Mouse (Mus musculus) liver, embryonic 13.5 days (tissue): ENCODE measurements around the gene Klf3. TPM values are rescaled to one million over a fixed set of nuclear protein-coding genes. Genes with fewer than 3 reads are reported as not detected.

Experiments used
- ATAC-seq: fragments of 200-750 bp; cut with Nextera tagmentation; 2 replicates; pipeline ENCODE4 v1.8.0; 2017; ENCODE audit warnings: low read depth, mild to moderate bottlenecking, moderate number of reproducible peaks, moderate library complexity
- DNase-seq: peaks from one replicate; pipeline ENCODE4 v3.0.0; 2022
- H3K27ac ChIP-seq: fragments of 300-500 bp; sonication (generic); 2 replicates; pipeline ENCODE4 v1.5.1; 2015; ENCODE audit warnings: moderate library complexity, mild to moderate bottlenecking, inconsistent platforms
- H3K27me3 ChIP-seq: fragments of 300-500 bp; sonication (generic); 2 replicates; pipeline ENCODE4 v1.6.1; 2015; ENCODE audit warnings: mild to moderate bottlenecking, inconsistent platforms
- H3K36me3 ChIP-seq: fragments of 300-500 bp; sonication (generic); 2 replicates; pipeline ENCODE4 v1.6.1; 2015; ENCODE audit warnings: mild to moderate bottlenecking, inconsistent platforms
- H3K4me1 ChIP-seq: fragments of 300-500 bp; sonication (generic); replicated peaks from 2 replicates; pipeline ENCODE4 v1.6.1; 2015; ENCODE audit warnings: inconsistent platforms
- H3K4me2 ChIP-seq: fragments of 300-500 bp; sonication (generic); 2 replicates; pipeline ENCODE4 v1.6.1; 2015; ENCODE audit warnings: inconsistent platforms, mild to moderate bottlenecking, moderate library complexity
- H3K4me3 ChIP-seq: fragments of 300-500 bp; sonication (generic); replicated peaks from 2 replicates; pipeline ENCODE4 v1.5.1; 2015; ENCODE audit warnings: mild to moderate bottlenecking, inconsistent platforms
- H3K9ac ChIP-seq: fragments of 300-500 bp; sonication (generic); 2 replicates; pipeline ENCODE4 v1.6.1; 2015; ENCODE audit warnings: mild to moderate bottlenecking, inconsistent platforms
- H3K9me3 ChIP-seq: fragments of 300-500 bp; sonication (generic); replicated peaks from 2 replicates; pipeline ENCODE4 v1.6.1; 2016; ENCODE audit warnings: inconsistent platforms
- WGBS: fragments of 180-500 bp; shearing (Covaris S2); methylation state at CpG from one replicate; pipeline ENCODE4 v1.1.7; 2015; ENCODE audit not compliant: insufficient replicate concordance; 5-methylcytosine and 5-hydroxymethylcytosine counted together
- polyA plus RNA-seq: library from polyadenylated mRNA; unstranded; fragments of >200 nt; fragmentation: Nextera tagmentation; extraction: Ambion mirVana; gene quantifications from 2 replicates; pipeline ENCODE4 v1.2.1, GENCODE M21; 2015

Gene Klf3
- polyA plus RNA-seq, 1 experiment from 2014 or later, result 73.2 TPM

DNA sequence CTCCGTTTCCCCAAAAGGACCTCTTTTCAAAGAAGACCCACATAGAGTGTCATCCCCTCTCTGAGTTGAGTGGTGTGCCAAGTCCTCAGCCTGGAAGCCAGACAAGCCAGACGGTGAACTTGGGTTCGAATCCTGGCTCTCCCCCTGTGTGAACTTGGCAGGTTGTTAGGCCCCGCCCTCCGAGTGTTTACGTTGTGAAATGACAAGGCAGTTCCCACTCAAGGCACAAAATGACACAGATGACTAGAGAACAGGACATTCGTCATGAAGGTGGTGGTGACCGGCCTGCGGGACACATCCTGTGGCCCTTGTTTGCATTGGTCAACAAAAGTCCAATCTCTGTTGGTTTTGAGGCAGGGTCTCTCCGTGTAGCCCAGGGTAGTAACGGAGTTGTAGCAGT, 6.7 kb downstream of the Klf3 start:
- Histone ChIP-seq H3K4me1 (peaks cover 99% of the 10 kb centered on the region), H3K36me3 (peaks cover 48% of the 10 kb centered on the region), H3K4me3 (peak overlapping the region; percentile 95), H3K4me2 (peak overlapping the region; percentile 78), H3K9ac (peak overlapping the region; percentile 98), H3K9me3 (no peaks in the 10 kb centered on the region), H3K27ac (peak overlapping the region; percentile 97), H3K27me3 (no peaks in the 10 kb centered on the region)
- ATAC-seq (no peak), DNase-seq (peak; percentile 71)
- WGBS, result 71% methylated on average over 11 of the region's 11 CpGs

DNA sequence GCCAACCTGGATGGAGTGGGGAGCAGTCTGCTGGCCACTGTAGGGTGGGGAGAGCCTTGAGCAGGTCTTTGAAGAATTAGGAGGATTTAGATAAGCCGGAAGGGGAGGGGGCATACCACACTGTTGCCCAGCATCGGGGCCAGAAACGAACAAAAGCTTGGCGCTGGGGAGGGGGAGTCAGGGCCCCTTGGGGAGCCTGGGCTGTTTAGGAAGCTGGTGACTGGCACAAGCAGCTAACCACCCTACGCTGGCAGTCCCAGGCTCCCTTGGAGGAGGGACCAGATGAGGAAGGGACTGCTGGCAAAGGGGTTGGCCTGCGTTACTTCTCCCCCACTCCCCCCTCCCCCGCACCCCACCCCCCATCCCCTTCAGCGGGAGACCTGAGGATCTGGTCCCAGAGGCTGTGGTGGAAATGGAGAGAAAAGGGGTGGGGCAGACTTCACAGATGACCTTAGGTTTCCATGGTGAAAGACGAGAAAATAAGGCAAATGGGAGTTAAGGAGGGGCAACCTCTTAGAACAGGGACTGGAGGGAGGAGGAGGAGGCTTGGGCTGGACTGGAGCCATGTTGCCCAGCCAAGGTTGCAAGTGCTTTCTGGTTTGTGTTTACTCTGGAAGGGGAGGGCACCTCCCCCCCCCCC, 7.8 kb downstream of the Klf3 start:
- peak overlapping the region; percentile 97 for H3K27ac ChIP-seq
- H3K4me1 ChIP-seq, result peaks cover 99% of the 10 kb centered on the region
- H3K9me3 ChIP-seq, result no peaks in the 10 kb centered on the region
- peak overlapping the region; percentile 78 for H3K4me2 ChIP-seq
- H3K9ac ChIP-seq, result peak overlapping the region; percentile 98
- ATAC-seq, result peak; percentile 34
- 6% methylated on average over 9 of the region's 9 CpGs for WGBS
- H3K4me3 ChIP-seq, result peak overlapping the region; percentile 95
- DNase-seq, result peak; percentile 26
- H3K27me3 ChIP-seq, result no peaks in the 10 kb centered on the region
- H3K36me3 ChIP-seq, result peaks cover 56% of the 10 kb centered on the region

DNA sequence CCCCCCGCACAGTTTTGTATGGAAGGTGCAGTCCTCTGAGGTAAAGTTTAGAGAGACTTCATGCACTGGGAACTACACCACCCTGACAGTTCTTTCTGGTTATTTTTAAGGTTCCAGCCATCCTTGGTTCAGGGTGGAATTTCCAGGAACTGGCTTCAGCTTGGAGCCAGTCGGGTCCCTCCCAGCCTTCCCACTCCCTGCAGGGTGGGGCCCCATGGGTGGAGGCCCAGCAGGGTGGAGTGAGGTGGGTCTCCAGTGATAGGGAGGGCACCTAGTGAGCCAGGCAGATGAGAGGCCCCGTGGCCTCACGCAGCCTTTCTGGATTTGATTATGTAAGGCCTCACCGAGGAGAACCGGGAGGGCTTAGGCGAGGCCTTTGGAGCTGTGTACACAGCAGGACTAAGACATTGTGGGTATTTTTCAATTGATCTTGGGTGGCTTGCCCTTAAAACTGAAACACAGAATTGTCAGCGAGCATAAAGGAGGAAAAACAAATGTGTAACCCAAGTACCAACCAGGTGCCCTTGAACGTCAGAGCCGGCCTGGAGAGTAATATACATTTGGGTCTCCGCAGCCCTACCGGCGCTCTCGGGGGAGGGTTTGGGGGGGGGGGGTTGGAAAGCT, 8.4 kb downstream of the Klf3 start:
- 1% methylated on average over 13 of the region's 14 CpGs for WGBS
- Histone ChIP-seq H3K4me3 (peak overlapping the region; percentile 95), H3K4me1 (peaks cover 98% of the 10 kb centered on the region), H3K4me2 (peak overlapping the region; percentile 78), H3K9me3 (no peaks in the 10 kb centered on the region), H3K27me3 (no peaks in the 10 kb centered on the region), H3K27ac (peak overlapping the region; percentile 97), H3K9ac (peak overlapping the region; percentile 98), H3K36me3 (peaks cover 61% of the 10 kb centered on the region)
- peak; percentile 94 for ATAC-seq
- peak; percentile 88 for DNase-seq

DNA sequence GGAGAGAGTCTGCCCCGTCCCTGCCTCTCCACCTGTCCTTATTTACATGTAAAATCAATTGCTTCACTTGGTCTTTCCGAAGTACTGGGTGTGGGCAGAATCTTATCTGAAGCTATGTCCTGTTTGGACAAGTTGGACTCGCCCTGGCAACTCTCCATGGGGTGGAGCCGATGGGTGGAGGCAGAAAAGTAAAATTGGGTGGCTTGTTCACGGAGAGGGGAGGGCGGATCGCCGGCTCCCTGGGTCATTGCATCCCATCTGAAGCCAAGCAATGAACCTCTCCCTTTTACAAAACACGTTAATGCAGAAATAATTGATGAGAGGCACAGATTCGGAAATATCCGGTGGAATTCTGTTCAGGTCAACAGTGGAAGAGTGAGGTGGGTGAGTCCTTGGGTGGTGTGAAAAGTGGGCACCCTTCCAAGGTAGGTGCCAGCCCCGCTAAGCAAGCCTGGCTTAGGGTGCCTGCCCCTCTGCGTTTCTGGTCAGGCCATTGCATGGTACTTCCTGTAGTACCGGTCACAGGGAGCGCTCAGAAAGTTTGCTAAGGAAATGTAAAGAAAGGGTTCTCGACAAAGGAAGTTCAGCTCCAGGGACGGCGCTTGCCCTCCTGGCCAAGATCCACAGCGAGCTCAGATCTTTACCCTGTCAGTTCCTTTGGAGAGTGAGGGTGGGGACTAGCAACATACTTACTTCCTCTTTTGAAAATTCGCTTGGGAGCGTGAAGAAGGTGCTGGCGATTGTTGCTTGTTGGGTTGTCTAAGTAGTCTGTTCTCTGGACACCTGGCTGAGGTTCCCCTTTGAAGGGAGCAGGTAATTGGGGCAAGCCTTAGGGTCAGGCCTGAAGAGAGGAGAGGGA, 9.2 kb downstream of the Klf3 start:
- Histone ChIP-seq H3K4me1 (peaks cover 99% of the 10 kb centered on the region), H3K36me3 (peaks cover 68% of the 10 kb centered on the region), H3K27me3 (no peaks in the 10 kb centered on the region), H3K9me3 (no peaks in the 10 kb centered on the region), H3K9ac (peak overlapping the region; percentile 98), H3K4me2 (peak overlapping the region; percentile 78), H3K4me3 (peak overlapping the region; percentile 95), H3K27ac (peak overlapping the region; percentile 97)
- 2% methylated on average over 22 of the region's 22 CpGs for WGBS
- DNase-seq, result peak; percentile 80
- ATAC-seq, result peak; percentile 72

DNA sequence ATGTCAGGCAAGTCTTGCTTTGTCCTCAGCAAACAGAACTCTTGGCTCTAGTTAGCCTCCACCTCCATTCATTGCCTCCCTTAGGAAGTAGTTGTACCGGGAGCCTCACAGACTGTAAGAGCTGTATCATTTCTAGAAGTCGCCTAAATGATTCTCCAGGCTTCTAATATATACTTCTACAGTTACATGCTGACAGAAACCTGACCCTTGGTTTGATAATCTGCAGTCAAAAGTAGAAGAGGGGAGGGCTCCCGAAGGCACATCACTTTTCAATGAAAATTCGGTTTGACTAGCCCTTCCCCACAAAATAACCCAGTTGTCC, 9.8 kb downstream of the Klf3 start:
- Histone ChIP-seq H3K9ac (peak overlapping the region; percentile 98), H3K4me3 (peak overlapping the region; percentile 95), H3K9me3 (no peaks in the 10 kb centered on the region), H3K27me3 (no peaks in the 10 kb centered on the region), H3K27ac (peak overlapping the region; percentile 97), H3K4me2 (peak overlapping the region; percentile 78), H3K4me1 (peaks cover 96% of the 10 kb centered on the region), H3K36me3 (peaks cover 72% of the 10 kb centered on the region)
- ATAC-seq, result no peak
- WGBS, result 13% methylated on average over 4 of the region's 4 CpGs
- DNase-seq, result no peak

DNA sequence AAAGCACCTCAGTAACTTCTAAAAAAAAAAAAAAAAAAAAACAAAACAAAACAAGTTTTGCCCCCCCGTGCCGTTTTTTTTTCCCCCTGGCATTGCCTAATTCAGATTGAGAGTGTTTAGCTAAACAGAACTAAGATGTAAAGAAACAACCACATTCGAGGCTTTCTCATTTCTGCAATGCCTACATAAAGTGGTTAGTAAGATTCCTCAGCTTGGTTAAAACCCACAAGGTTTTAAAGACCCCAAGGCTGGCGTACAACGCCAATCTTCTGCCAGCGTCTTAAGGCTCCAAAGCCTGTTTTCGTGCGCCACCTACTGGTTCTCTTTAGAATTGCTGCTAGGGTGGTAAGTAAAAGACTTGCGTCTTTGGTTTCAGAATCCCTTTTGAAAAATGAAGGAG, 10.2 kb downstream of the Klf3 start:
- DNase-seq (peak; percentile 77), ATAC-seq (no peak)
- Histone ChIP-seq H3K4me2 (peak overlapping the region; percentile 78), H3K9me3 (no peaks in the 10 kb centered on the region), H3K27ac (peak overlapping the region; percentile 97), H3K4me1 (peaks cover 95% of the 10 kb centered on the region), H3K9ac (peak overlapping the region; percentile 98), H3K27me3 (no peaks in the 10 kb centered on the region), H3K4me3 (peak overlapping the region; percentile 95), H3K36me3 (peaks cover 72% of the 10 kb centered on the region)
- 7% methylated on average over 9 of the region's 9 CpGs for WGBS

DNA sequence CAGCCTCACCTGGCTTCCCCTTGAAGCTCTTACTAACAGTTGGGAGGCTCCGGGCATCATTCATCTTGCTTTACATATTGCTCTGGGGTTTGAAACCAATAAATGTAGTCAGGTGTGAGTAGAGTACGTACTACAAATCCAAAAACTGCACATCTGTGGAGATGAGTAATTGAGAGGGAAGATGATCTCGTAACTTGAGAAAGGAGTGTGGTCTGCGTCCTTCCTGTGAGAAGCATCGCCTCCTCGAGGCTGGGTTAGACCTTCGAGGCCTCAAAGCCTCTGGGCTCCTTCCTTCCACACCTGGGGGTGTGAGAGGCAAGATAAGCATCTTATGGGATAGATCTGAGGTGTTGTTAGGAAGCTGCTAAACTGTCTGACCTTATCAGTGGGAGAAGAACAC, 11.2 kb downstream of the Klf3 start:
- H3K4me3 ChIP-seq, result peak overlapping the region; percentile 95
- WGBS, result 79% methylated on average over 7 of the region's 7 CpGs
- H3K4me1 ChIP-seq, result peaks cover 93% of the 10 kb centered on the region
- ATAC-seq (no peak), DNase-seq (no peak)
- H3K4me2 ChIP-seq, result peak overlapping the region; percentile 78
- H3K27me3 ChIP-seq, result no peaks in the 10 kb centered on the region
- no peaks in the 10 kb centered on the region for H3K9me3 ChIP-seq
- peak overlapping the region; percentile 97 for H3K27ac ChIP-seq
- H3K9ac ChIP-seq, result peak overlapping the region; percentile 98
- H3K36me3 ChIP-seq, result peaks cover 72% of the 10 kb centered on the region

DNA sequence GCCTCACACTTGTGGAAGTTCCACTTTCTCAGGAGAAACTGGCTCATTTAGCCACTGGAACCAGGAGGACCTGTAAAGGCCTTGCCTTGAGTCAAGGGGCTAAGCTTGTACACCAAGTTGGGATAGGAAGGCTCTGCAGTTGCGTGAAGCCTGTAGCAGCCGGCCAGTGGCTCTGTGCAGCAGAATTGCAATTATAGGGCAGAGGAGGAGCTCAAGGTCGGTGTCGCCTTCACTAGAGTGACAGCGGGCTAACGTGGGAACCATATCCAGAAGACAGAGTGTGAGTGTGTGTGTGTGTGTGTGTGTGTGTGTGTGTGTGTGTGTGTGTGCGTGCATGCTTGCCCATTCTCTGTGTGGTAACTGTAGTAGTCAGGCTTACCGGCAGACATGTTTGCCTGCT, 12.4 kb downstream of the Klf3 start:
- Histone ChIP-seq H3K27me3 (no peaks in the 10 kb centered on the region), H3K9ac (0 out of 2 replicates have a peak overlapping the region, but pooled peaks have one; percentile 98), H3K4me2 (peak overlapping the region; percentile 78; the same call in 1 of the 2 replicates), H3K9me3 (no peaks in the 10 kb centered on the region), H3K4me3 (no peak overlapping the region), H3K36me3 (peaks cover 72% of the 10 kb centered on the region), H3K4me1 (peaks cover 93% of the 10 kb centered on the region), H3K27ac (no peak overlapping the region)
- ATAC-seq, result no peak
- WGBS, result 83% methylated on average over 8 of the region's 8 CpGs
- no peak for DNase-seq

DNA sequence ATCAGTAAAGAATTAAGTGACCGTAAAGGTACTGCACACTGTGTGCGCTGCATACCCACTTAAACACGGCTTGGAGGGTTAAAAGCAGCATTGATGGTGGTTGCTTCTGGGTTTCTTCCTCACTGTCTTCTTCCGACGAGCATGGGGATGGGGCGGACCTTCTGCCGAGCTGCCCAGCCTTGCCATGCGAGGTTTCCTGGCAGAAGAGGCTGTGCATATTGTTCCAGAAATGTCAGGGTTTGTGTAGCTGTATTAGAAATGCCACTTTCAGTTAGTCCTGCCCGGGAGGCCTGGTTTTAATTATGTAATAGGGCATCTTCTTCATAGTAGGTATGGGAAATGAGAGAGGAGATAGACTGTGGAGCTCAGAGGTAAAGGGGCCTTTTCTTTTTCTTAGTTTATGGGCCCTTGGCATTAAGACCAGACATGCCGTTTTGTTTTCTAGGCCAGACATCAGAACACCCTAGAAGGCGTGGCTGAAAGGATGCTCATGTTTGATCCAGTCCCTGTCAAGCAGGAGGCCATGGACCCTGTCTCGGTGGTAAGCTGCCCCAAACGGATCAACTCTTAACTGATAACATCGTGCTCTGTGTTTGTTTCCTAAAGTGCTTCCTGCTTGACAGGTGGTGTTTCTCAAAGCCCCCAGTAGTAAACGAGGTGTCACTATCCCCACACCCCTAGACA, 13.2 kb downstream of the Klf3 start:
- Histone ChIP-seq H3K4me2 (no peak overlapping the region), H3K27ac (no peak overlapping the region), H3K9ac (0 out of 2 replicates have a peak overlapping the region, but pooled peaks have one; percentile 16), H3K36me3 (peaks cover 78% of the 10 kb centered on the region), H3K4me3 (no peak overlapping the region), H3K27me3 (no peaks in the 10 kb centered on the region), H3K4me1 (peaks cover 93% of the 10 kb centered on the region), H3K9me3 (no peaks in the 10 kb centered on the region)
- DNase-seq (no peak), ATAC-seq (no peak)
- WGBS, result 70% methylated on average over 15 of the region's 15 CpGs

DNA sequence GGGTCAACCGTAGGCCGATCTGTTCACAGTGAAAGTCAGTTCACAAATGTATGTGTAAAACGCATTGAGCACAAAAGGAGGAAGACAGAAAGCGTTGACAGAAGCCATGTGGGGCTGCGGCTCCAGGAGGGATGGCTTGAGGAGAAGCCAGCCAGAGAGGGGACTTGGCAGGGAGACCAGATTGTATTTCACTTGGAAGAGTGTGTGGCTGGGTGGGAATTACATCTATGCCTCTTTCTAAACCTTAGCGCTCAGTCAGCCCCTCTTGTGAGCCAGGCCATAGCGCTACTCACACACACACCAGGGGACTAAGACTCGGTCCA, 13.7 kb downstream of the Klf3 start:
- Histone ChIP-seq H3K9me3 (no peaks in the 10 kb centered on the region), H3K4me3 (no peak overlapping the region), H3K4me1 (peaks cover 89% of the 10 kb centered on the region), H3K36me3 (peaks cover 83% of the 10 kb centered on the region), H3K27me3 (no peaks in the 10 kb centered on the region), H3K4me2 (no peak overlapping the region), H3K27ac (no peak overlapping the region), H3K9ac (no peak overlapping the region)
- 89% methylated on average over 8 of the region's 8 CpGs for WGBS
- ATAC-seq (no peak), DNase-seq (no peak)

DNA sequence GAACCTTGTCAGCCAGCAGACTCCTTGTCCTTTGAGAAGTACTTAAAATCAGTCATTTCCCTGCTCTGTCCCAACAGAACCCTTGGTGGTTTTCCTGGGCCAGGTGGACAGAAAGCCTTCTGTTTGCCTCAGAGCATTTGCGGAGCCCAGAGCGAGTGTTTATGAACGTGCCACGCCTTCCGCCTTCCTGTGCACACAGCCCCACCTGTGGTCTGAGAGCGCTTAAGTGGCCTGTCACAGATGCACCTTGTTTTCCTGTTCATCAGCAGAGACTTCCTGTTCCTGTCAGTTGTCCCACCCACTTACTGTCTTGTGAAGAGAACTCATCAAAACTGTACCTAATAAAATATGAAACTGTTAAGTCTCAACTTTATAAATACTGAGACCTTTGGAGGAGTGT, 16.2 kb downstream of the Klf3 start:
- WGBS, result 54% methylated on average over 6 of the region's 6 CpGs
- no peak overlapping the region for H3K4me3 ChIP-seq
- H3K4me2 ChIP-seq, result no peak overlapping the region
- no peaks in the 10 kb centered on the region for H3K9me3 ChIP-seq
- H3K36me3 ChIP-seq, result peaks cover 99% of the 10 kb centered on the region
- H3K9ac ChIP-seq, result no peak overlapping the region
- no peak overlapping the region for H3K27ac ChIP-seq
- peaks cover 65% of the 10 kb centered on the region for H3K4me1 ChIP-seq
- DNase-seq (no peak), ATAC-seq (no peak)
- H3K27me3 ChIP-seq, result no peaks in the 10 kb centered on the region
